In the genomic region with DNA sequence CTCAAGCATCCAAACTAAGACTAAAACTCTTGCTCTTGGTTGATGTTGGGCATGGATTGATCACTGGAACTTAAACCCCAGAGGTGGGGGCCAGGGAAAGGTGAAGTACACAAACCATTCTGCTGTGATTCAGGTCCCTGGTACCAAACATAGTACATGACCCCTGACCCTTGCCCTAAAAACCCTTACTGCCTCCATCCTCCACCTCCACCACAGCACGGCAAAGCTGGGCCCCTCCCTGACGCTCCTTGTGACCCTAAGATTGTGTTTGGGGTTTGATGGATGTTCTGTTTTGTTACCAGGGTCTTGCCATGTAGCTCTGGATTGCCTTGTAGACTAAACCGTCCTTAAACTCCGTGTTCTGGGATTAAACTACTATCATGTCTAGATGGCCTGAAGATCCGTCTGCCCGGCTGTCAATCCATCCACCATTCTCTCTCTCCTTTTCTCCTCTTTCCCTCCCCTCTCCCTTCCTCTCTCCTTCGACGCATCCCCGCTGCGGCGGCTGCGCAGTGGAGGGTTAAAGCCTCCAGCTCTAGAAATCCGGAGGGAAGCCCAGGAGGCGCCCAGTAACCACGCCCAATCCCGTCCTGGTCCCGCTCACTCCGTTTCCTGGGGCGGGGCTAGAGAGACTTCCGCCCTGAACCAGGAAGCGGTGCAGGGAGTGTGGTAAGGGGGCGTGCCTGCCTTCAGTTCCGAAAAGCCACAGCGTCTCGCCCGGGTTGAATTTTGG, we compare ENCODE assay signal across 7 mouse cellular contexts. TPM values are rescaled to one million over a fixed set of nuclear protein-coding genes. Genes with fewer than 3 reads are reported as not detected.
DNase-seq lines count a peak whose midpoint lies in the region; ATAC-seq lines count a peak whose summit lies in the region.

TSS of gene Armc7 (plus strand) at position 643 of the 733 bp plus-strand sequence.

- peak; percentile 89 for ATAC-seq in limb, embryonic 11.5 days (ENCODE audit: insufficient number of reproducible peaks, low FRiP score, low TSS enrichment, low read depth)
- ATAC-seq in midbrain, embryonic 14.5 days (ENCODE audit: low FRiP score, low TSS enrichment): peak; percentile 95

- peak within 1 kb of the TSS; percentile 71 for H3K4me2 ChIP-seq in limb, embryonic 11.5 days (ENCODE audit: low read depth, severe bottlenecking)
- H3K4me2 ChIP-seq in midbrain, embryonic 14.5 days (ENCODE audit: low read length): peak within 1 kb of the TSS; percentile 94

- H3K9me3 ChIP-seq in embryonic facial prominence, embryonic 10.5 days: no peaks in the 10 kb centered on the region
- no peaks in the 10 kb centered on the region for H3K9me3 ChIP-seq in limb, embryonic 11.5 days (ENCODE audit: control insufficient read depth, low read length)
- H3K9me3 ChIP-seq in midbrain, embryonic 14.5 days (ENCODE audit: control insufficient read depth, low read length): no peaks in the 10 kb centered on the region

- peaks cover 6% of the 10 kb centered on the region; the same call in 1 of the 2 replicates for H3K36me3 ChIP-seq in embryonic facial prominence, embryonic 10.5 days (replicated peaks)
- no peaks in the 10 kb centered on the region; the same call in none of the 2 replicates for H3K36me3 ChIP-seq in limb, embryonic 11.5 days (ENCODE audit: control insufficient read depth, insufficient read depth, low read length)
- peaks cover 5% of the 10 kb centered on the region; the same call in 1 of the 2 replicates for H3K36me3 ChIP-seq in midbrain, embryonic 14.5 days (ENCODE audit: control insufficient read depth, insufficient read depth, low read length)

- H3K4me1 ChIP-seq in embryonic facial prominence, embryonic 10.5 days: peaks cover 55% of the 10 kb centered on the region
- H3K4me1 ChIP-seq in limb, embryonic 11.5 days (ENCODE audit: control insufficient read depth, insufficient read depth, low read length): peaks cover 8% of the 10 kb centered on the region
- H3K4me1 ChIP-seq in midbrain, embryonic 14.5 days (ENCODE audit: control insufficient read depth, insufficient read depth, low read length): peaks cover 33% of the 10 kb centered on the region

- peak within 1 kb of the TSS; percentile 91 for H3K27ac ChIP-seq in embryonic facial prominence, embryonic 10.5 days (replicated peaks)
- no peak within 1 kb of the TSS for H3K27ac ChIP-seq in limb, embryonic 11.5 days (replicated peaks; ENCODE audit: low read depth, low read length)
- H3K27ac ChIP-seq in midbrain, embryonic 14.5 days (replicated peaks; ENCODE audit: low read depth, low read length): peak within 1 kb of the TSS; percentile 88

- peak within 1 kb of the TSS; percentile 56 for H3K9ac ChIP-seq in limb, embryonic 11.5 days (ENCODE audit: low read length)
- H3K9ac ChIP-seq in midbrain, embryonic 14.5 days (replicated peaks; ENCODE audit: low read length): peak within 1 kb of the TSS; percentile 72

- H3K27me3 ChIP-seq in embryonic facial prominence, embryonic 10.5 days (replicated peaks; ENCODE audit: low read depth, poor library complexity, severe bottlenecking): no peaks in the 10 kb centered on the region
- no peaks in the 10 kb centered on the region for H3K27me3 ChIP-seq in limb, embryonic 11.5 days (ENCODE audit: control insufficient read depth, insufficient read depth, low read length)
- H3K27me3 ChIP-seq in midbrain, embryonic 14.5 days (ENCODE audit: control insufficient read depth, insufficient read depth, low read length): no peaks in the 10 kb centered on the region

- peak; percentile 97 for DNase-seq in adrenal gland, postnatal 10 days
- peak; percentile 96 for DNase-seq in embryonic facial prominence, embryonic 10.5 days (ENCODE audit: low spot score)
- DNase-seq in heart, adult 11 months: peak; percentile 100
- DNase-seq in kidney, adult 18-20 months: peak; percentile 97
- peak; percentile 95 for DNase-seq in limb, embryonic 11.5 days (ENCODE audit: low spot score)
- peak; percentile 97 for DNase-seq in midbrain, embryonic 14.5 days
- DNase-seq in spleen, adult 18-20 months: peak; percentile 88 to 95

- peak within 1 kb of the TSS; percentile 95 for H3K4me3 ChIP-seq in embryonic facial prominence, embryonic 10.5 days
- peak within 1 kb of the TSS; percentile 70 for H3K4me3 ChIP-seq in limb, embryonic 11.5 days (ENCODE audit: low read depth, low read length)
- peak within 1 kb of the TSS; percentile 87 for H3K4me3 ChIP-seq in midbrain, embryonic 14.5 days (replicated peaks; ENCODE audit: low read depth, low read length)

- under 1% methylated on average over 26 of the region's 26 CpGs for WGBS in embryonic facial prominence, embryonic 10.5 days
- WGBS in limb, embryonic 11.5 days: 1% methylated on average over 26 of the region's 26 CpGs
- 0% methylated on average over 26 of the region's 26 CpGs for WGBS in midbrain, embryonic 14.5 days

RNA-seq across cellular contexts. Expression of gene Armc7, which starts in this region (rescaled TPM):
- 1 to 10 TPM; 5.8 to 7.9 TPM for total RNA-seq in adrenal gland, postnatal 10 days (2021)
- polyA plus RNA-seq in embryonic facial prominence, embryonic 10.5 days (2016; fragmentation: Nextera tagmentation; extraction: Ambion mirVana): 9.0 and 9.9 TPM in 2 replicates
- 7.7 and 8.8 TPM in 2 replicates for polyA plus RNA-seq in limb, embryonic 11.5 days (2014; fragmentation: Nextera tagmentation; extraction: Ambion mirVana)
- 16.3 and 16.7 TPM in 2 replicates for polyA plus RNA-seq in midbrain, embryonic 14.5 days (2014; fragmentation: Nextera tagmentation; extraction: Ambion mirVana)
